Mouse (Mus musculus): ENCODE measurements around the gene Cacna1g. TPM values are rescaled to one million over a fixed set of nuclear protein-coding genes. Genes with fewer than 3 reads are reported as not detected.
A peak's percentile ranks its signal among the peaks of the same experiment; 100 is the strongest.
"Not testable (repeated sequence)": the region's sequence is repeated elsewhere in the genome, so short reads cannot be mapped to it uniquely, and the experiment has no call there.

The Cacna1g gene
- total and polyA plus RNA-seq, 3 experiments: 1.7 to 3.7 (median 2.4) TPM

- no peak overlapping the region for H3K27ac ChIP-seq (ENCODE audit: insufficient read depth, low read depth)
- H3K9ac ChIP-seq (ENCODE audit: insufficient read depth, low read depth): no peak overlapping the region
- H3K4me3 ChIP-seq (replicated peaks in 1 of 3; ENCODE audit: low read depth in 2 of 3, low read length in 2 of 3, poor library complexity in 1 of 3): no peak overlapping the region
- no peak for DNase-seq (ENCODE audit: extremely low read depth)
- H3K79me2 ChIP-seq (replicated peaks; ENCODE audit: control insufficient read depth, extremely low read depth, insufficient read depth, poor library complexity, severe bottlenecking): no peaks in the 10 kb centered on the region
- H3K4me2 ChIP-seq (ENCODE audit: insufficient read depth, low read depth, poor library complexity, severe bottlenecking): no peak overlapping the region
- dilution Hi-C loops (cut with MboI; ENCODE audit: extremely low pct_ligation_motif_present, extremely low pct_unique_long_range_greater_than_20kb, low sequenced_read_pairs): no loop called here
- no peaks in the 10 kb centered on the region for H3K27me3 ChIP-seq (replicated peaks)
- no peaks in the 10 kb centered on the region for H3K36me3 ChIP-seq (replicated peaks in 1 of 2; ENCODE audit: control insufficient read depth in 1 of 2, insufficient read depth in 1 of 2, low read length in 1 of 2)
- TF ChIP-seq CHD2 (IDR thresholded peaks at IDR 0.05; ENCODE audit: low read length): no peak
- no peak for TF ChIP-seq CTCF (conservative IDR thresholded peaks at IDR 0.05 in 1 of 2, IDR thresholded peaks at IDR 0.05 in 1 of 2; ENCODE audit: low read depth in 2 of 2, low read length in 2 of 2)
- TF ChIP-seq ZKSCAN1 (IDR thresholded peaks at IDR 0.05; ENCODE audit: borderline replicate concordance, low read depth, low read length): no peak
- TF ChIP-seq USF1 (IDR thresholded peaks at IDR 0.05; ENCODE audit: low read depth, low read length): no peak
- TF ChIP-seq MXI1 (IDR thresholded peaks at IDR 0.05; ENCODE audit: low read depth, low read length): no peak
- TF ChIP-seq USF2 (conservative IDR thresholded peaks at IDR 0.05; ENCODE audit: low read depth, low read length): no peak
- TF ChIP-seq ELF1 (IDR thresholded peaks at IDR 0.05; ENCODE audit: low read depth, low read length): no peak
- in situ Hi-C loops (cut with MboI; ENCODE audit: low pct_ligation_motif_present, low pct_unique_long_range_greater_than_20kb, low sequenced_read_pairs): no loop called here
- peaks cover 19 to 57% of the 10 kb centered on the region in 2 experiments for H3K4me1 ChIP-seq (ENCODE audit: control insufficient read depth in 1 of 2, insufficient read depth in 2 of 2)
- no peaks in the 10 kb centered on the region for H3K9me3 ChIP-seq (replicated peaks; ENCODE audit: low read length)
Observed at GRCm38 (mm10) chr11:94403757-94404156, 70.2 kb downstream of the Cacna1g start.

DNA sequence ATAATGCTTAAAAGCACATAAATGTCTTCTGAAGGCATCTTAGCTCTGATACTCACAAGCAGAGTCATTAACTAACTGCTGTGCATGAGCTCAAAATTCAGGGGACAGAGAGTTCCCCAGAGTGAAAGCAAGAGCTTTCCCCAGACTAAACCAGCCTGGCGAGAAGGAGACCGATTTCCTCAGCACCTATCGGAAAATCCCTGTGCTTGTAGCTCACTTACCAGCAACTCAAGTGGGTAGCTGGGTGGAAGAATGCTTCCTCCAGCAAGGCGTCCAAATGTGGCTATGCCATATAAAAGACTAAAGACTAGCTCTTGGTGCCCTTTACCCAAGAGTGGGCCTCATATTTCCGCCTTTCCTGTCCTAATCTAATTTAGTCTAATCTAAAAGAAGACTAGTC, 71.3 kb downstream of the Cacna1g start:
- TF ChIP-seq ZKSCAN1 (IDR thresholded peaks at IDR 0.05; ENCODE audit: borderline replicate concordance, low read depth, low read length): no peak
- TF ChIP-seq ZMIZ1 (IDR thresholded peaks at IDR 0.05; ENCODE audit: low read depth, low read length): no peak
- TF ChIP-seq MEF2A (IDR thresholded peaks at IDR 0.05; ENCODE audit: borderline replicate concordance, low read depth, low read length): no peak
- no peak for TF ChIP-seq BHLHE40 (IDR thresholded peaks at IDR 0.05; ENCODE audit: low read depth, low read length)
- no peak for TF ChIP-seq ZNF384 (IDR thresholded peaks at IDR 0.05; ENCODE audit: low read depth, low read length)
- no peak for TF ChIP-seq TBP (conservative IDR thresholded peaks at IDR 0.05; ENCODE audit: low read depth, low read length)
- TF ChIP-seq MAFK (IDR thresholded peaks at IDR 0.05; ENCODE audit: insufficient replicate concordance, low read length): no peak
- Histone ChIP-seq H3K9ac (ENCODE audit: insufficient read depth, low read depth) (no peak overlapping the region), H3K9me3 (replicated peaks; ENCODE audit: low read length) (no peaks in the 10 kb centered on the region), H3K4me2 (ENCODE audit: insufficient read depth, low read depth, poor library complexity, severe bottlenecking) (no peak overlapping the region), H3K4me1 (ENCODE audit: control insufficient read depth in 1 of 2, insufficient read depth in 2 of 2) (peaks cover 16 to 49% of the 10 kb centered on the region in 2 experiments), H3K4me3 (replicated peaks in 1 of 3; ENCODE audit: low read depth in 2 of 3, low read length in 2 of 3, poor library complexity in 1 of 3) (no peak overlapping the region), H3K79me2 (replicated peaks; ENCODE audit: control insufficient read depth, extremely low read depth, insufficient read depth, poor library complexity, severe bottlenecking) (no peaks in the 10 kb centered on the region), H3K36me3 (replicated peaks in 1 of 2; ENCODE audit: control insufficient read depth in 1 of 2, insufficient read depth in 1 of 2, low read length in 1 of 2) (no peaks in the 10 kb centered on the region), H3K27ac (ENCODE audit: insufficient read depth, low read depth) (no peak overlapping the region), H3K27me3 (replicated peaks) (peaks cover 2% of the 10 kb centered on the region)
- no peak for DNase-seq (ENCODE audit: extremely low read depth)
- dilution Hi-C loops (cut with MboI; ENCODE audit: extremely low pct_ligation_motif_present, extremely low pct_unique_long_range_greater_than_20kb, low sequenced_read_pairs) (no loop called here), in situ Hi-C loops (cut with MboI; ENCODE audit: low pct_ligation_motif_present, low pct_unique_long_range_greater_than_20kb, low sequenced_read_pairs) (no loop called here)

DNA sequence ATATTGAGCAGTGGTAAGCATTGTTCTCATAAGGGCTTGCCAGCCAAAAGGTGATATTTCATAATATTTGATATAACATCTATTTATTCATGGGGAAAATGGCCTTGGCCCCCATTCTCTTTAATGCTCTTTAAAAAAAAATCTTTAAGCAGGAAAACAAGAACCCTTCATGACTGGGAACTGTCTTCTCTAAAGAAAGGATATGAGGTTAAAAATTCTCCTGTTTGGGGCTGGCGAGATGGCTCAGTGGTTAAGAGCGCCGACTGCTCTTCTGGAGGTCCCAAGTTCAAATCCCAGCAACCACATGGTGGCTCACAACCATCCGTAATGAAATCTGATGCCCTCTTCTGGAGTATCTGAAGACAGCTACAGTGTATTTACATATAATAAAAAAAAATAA, 72.0 kb downstream of the Cacna1g start:
- H3K27ac ChIP-seq (ENCODE audit: insufficient read depth, low read depth); dilution Hi-C loops (cut with MboI; ENCODE audit: extremely low pct_ligation_motif_present, extremely low pct_unique_long_range_greater_than_20kb, low sequenced_read_pairs); H3K4me3 ChIP-seq (replicated peaks in 1 of 3; ENCODE audit: low read depth in 2 of 3, low read length in 2 of 3, poor library complexity in 1 of 3); DNase-seq (ENCODE audit: extremely low read depth); H3K4me2 ChIP-seq (ENCODE audit: insufficient read depth, low read depth, poor library complexity, severe bottlenecking); H3K9ac ChIP-seq (ENCODE audit: insufficient read depth, low read depth); in situ Hi-C loops (cut with MboI; ENCODE audit: low pct_ligation_motif_present, low pct_unique_long_range_greater_than_20kb, low sequenced_read_pairs); H3K27me3 ChIP-seq (replicated peaks); H3K79me2 ChIP-seq (replicated peaks; ENCODE audit: control insufficient read depth, extremely low read depth, insufficient read depth, poor library complexity, severe bottlenecking); H3K36me3 ChIP-seq (replicated peaks in 1 of 2; ENCODE audit: control insufficient read depth in 1 of 2, insufficient read depth in 1 of 2, low read length in 1 of 2); H3K9me3 ChIP-seq (replicated peaks; ENCODE audit: low read length): not testable (repeated sequence)
- peaks cover 12 to 43% of the 10 kb centered on the region in 2 experiments; a peak in 3 of 4 replicates for H3K4me1 ChIP-seq (ENCODE audit: control insufficient read depth in 1 of 2, insufficient read depth in 2 of 2)
- 0 out of 2 replicates have a peak, but pooled peaks have one; percentile 68 for TF ChIP-seq TBP (conservative IDR thresholded peaks at IDR 0.05; ENCODE audit: low read depth, low read length)
